Mouse (Mus musculus) lung, postnatal 0 days (tissue): ENCODE data around the gene Prss48. TPM values are rescaled to one million over a fixed set of nuclear protein-coding genes. Genes with fewer than 3 reads are reported as not detected.

ENCODE experiments used
- ATAC-seq: fragments of 200-750 bp; cut with Nextera tagmentation; 2 replicates; pipeline ENCODE4 v1.8.0; 2017; ENCODE audit warnings: moderate library complexity
- DNase-seq: peaks from one replicate; pipeline ENCODE4 v3.0.0-alpha.2; 2016; ENCODE audit warnings: low spot score
- H3K27ac ChIP-seq: fragments of 300-500 bp; sonication (generic); 2 replicates; pipeline ENCODE4 v1.5.1; 2014; ENCODE audit warnings: antibody characterized with exemption, mild to moderate bottlenecking, low read length, mixed read lengths
- H3K27me3 ChIP-seq: fragments of 300-500 bp; sonication (generic); replicated peaks from 2 replicates; pipeline ENCODE4 v1.6.1; 2014; ENCODE audit warnings: low read length, mixed read lengths; ENCODE audit not compliant: insufficient read depth
- H3K36me3 ChIP-seq: fragments of 300-500 bp; sonication (generic); 2 replicates; pipeline ENCODE4 v1.6.1; 2014; ENCODE audit warnings: low read length, mixed read lengths; ENCODE audit not compliant: insufficient read depth
- H3K4me1 ChIP-seq: fragments of 300-500 bp; sonication (generic); 2 replicates; pipeline ENCODE4 v1.6.1; 2014; ENCODE audit warnings: antibody characterized with exemption, low read depth, low read length, mixed read lengths; ENCODE audit not compliant: insufficient read depth
- H3K4me2 ChIP-seq: fragments of 300-500 bp; sonication (generic); replicated peaks from 2 replicates; pipeline ENCODE4 v1.6.1; 2014; ENCODE audit warnings: low read depth, mild to moderate bottlenecking, low read length, moderate library complexity, mixed read lengths
- H3K4me3 ChIP-seq: fragments of 300-500 bp; sonication (generic); 2 replicates; pipeline ENCODE4 v1.5.1; 2014; ENCODE audit warnings: low read depth, low read length
- H3K9ac ChIP-seq: fragments of 300-500 bp; sonication (generic); replicated peaks from 2 replicates; pipeline ENCODE4 v1.6.1; 2014; ENCODE audit warnings: low read depth, mild to moderate bottlenecking
- H3K9me3 ChIP-seq: fragments of 300-500 bp; sonication (generic); 2 replicates; pipeline ENCODE4 v1.6.1; 2016; ENCODE audit warnings: low read length, mixed read lengths
- CTCF ChIP-seq: IDR thresholded peaks from 2 replicates; pipeline ENCODE4 v1.5.1; 2016; ENCODE audit warnings: antibody characterized with exemption, mild to moderate bottlenecking
- EP300 ChIP-seq: IDR thresholded peaks from 2 replicates; pipeline ENCODE4 v1.6.1; 2016; ENCODE audit warnings: antibody characterized with exemption, mild to moderate bottlenecking, control low read depth
- WGBS: fragments of 180-500 bp; shearing (Covaris S2); extraction: QIAGEN DNeasy Blood & Tissue Kit; methylation state at CpG from one replicate; pipeline ENCODE4 v1.1.7; 2014; 5-methylcytosine and 5-hydroxymethylcytosine counted together
- polyA plus RNA-seq: library from polyadenylated mRNA; unstranded; fragments of >200 nt; fragmentation: Nextera tagmentation; extraction: Ambion mirVana; gene quantifications from 2 replicates; pipeline ENCODE4 v1.2.1, GENCODE M21; 2015

Prss48 gene
- not detected in 2 replicates for polyA plus RNA-seq

- TF ChIP-seq CTCF (peak; percentile 71), EP300 (no peak)
- H3K4me3 ChIP-seq, result no peak within 1 kb of the TSS
- peak within 1 kb of the TSS; percentile 48 for H3K27ac ChIP-seq
- H3K27me3 ChIP-seq, result no peaks in the 10 kb centered on the region
- ATAC-seq (peak; percentile 62), DNase-seq (peak; percentile 29)
- 69% methylated on average over 17 of the region's 17 CpGs for WGBS
- no peaks in the 10 kb centered on the region; the same call in 1 of the 2 replicates for H3K4me1 ChIP-seq
- no peaks in the 10 kb centered on the region for H3K9me3 ChIP-seq
- no peak within 1 kb of the TSS for H3K9ac ChIP-seq
- no peaks in the 10 kb centered on the region for H3K36me3 ChIP-seq
- H3K4me2 ChIP-seq, result no peak within 1 kb of the TSS
Observed at GRCm38 (mm10) chr3:86002423-86002822, at the start of gene Prss48. Prss48 (minus strand) TSS chr3:86002491.

GRCm38 (mm10) chr3:86049041-86049440, 46.8 kb upstream of the Prss48 start:
- DNase-seq (no peak), ATAC-seq (no peak)
- WGBS, result 79% methylated on average over 2 of the region's 2 CpGs
- H3K36me3 ChIP-seq, result peaks cover 16% of the 10 kb centered on the region; the same call in 1 of the 2 replicates
- H3K9me3 ChIP-seq, result no peaks in the 10 kb centered on the region
- no peak overlapping the region for H3K4me2 ChIP-seq
- H3K4me1 ChIP-seq, result no peaks in the 10 kb centered on the region
- H3K9ac ChIP-seq, result no peak overlapping the region
- TF ChIP-seq EP300, result no peak
- no peak for TF ChIP-seq CTCF
- H3K4me3 ChIP-seq, result no peak overlapping the region
- no peak overlapping the region for H3K27ac ChIP-seq
- H3K27me3 ChIP-seq, result no peaks in the 10 kb centered on the region

DNA sequence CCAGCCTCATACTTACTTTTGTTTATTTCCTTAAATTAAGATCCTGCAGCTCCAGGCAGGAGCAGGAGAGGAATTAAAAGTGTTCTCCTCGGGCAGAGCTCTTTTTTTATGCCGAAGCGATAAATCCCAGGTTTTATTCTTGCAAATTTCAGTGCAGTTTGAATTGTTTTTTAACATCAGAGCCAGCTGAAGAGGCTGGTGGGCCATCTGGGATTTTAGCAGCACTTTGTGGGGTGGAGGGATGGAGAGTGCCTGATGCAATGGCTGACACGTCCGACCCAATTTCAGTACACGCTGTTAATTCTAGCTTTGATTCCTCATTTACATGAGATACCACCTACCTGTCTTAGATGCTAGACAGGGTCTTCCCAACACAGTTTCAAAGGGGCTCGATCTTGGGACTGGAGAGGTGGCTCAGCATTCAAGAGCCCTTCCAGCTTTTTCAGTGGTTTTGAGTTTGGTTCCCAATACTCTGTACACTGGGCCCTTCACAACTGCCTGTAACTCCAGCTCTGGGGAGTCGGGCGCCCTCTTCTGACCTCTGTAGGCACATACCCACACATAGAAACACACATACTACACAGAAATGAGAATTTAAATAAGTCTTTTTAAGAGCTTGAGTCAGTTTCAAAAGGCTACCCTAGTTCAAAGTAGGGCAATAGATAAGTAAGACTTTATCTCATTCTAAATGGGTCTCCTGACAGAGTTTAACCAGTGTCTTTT, 45.6 kb upstream of the Prss48 start:
- no peak for ATAC-seq
- no peak overlapping the region for H3K27ac ChIP-seq
- H3K4me3 ChIP-seq, result no peak overlapping the region
- no peaks in the 10 kb centered on the region for H3K27me3 ChIP-seq
- no peak for DNase-seq
- TF ChIP-seq CTCF (no peak), EP300 (no peak)
- no peak overlapping the region for H3K4me2 ChIP-seq
- H3K9ac ChIP-seq, result no peak overlapping the region
- WGBS, result 95% methylated on average over 9 of the region's 9 CpGs
- no peaks in the 10 kb centered on the region for H3K9me3 ChIP-seq
- H3K4me1 ChIP-seq, result no peaks in the 10 kb centered on the region
- H3K36me3 ChIP-seq, result peaks cover 16% of the 10 kb centered on the region; the same call in 1 of the 2 replicates

- Histone ChIP-seq H3K27me3 (no peaks in the 10 kb centered on the region), H3K4me2 (peak overlapping the region; percentile 44), H3K9me3 (no peaks in the 10 kb centered on the region), H3K27ac (peak overlapping the region; percentile 71), H3K4me3 (peak overlapping the region; percentile 17; the same call in 1 of the 2 replicates), H3K9ac (no peak overlapping the region), H3K4me1 (peaks cover 10% of the 10 kb centered on the region; the same call in 1 of the 2 replicates), H3K36me3 (no peaks in the 10 kb centered on the region)
- DNase-seq (peak; percentile 86), ATAC-seq (peak; percentile 85)
- 53% methylated on average over 14 of the region's 14 CpGs for whole genome bisulfite sequencing
- TF ChIP-seq CTCF, result no peak
Observed at GRCm38 (mm10) chr3:86040286-86041201, 38.3 kb upstream of the Prss48 start.

- TF ChIP-seq EP300, result no peak
- TF ChIP-seq CTCF, result no peak
- H3K9ac ChIP-seq, result no peak overlapping the region
Observed at GRCm38 (mm10) chr3:86038648-86039047, 36.4 kb upstream of the Prss48 start.

GRCm38 (mm10) chr3:86037926-86038484, 35.7 kb upstream of the Prss48 start:
- Histone ChIP-seq H3K4me1 (peaks cover 10% of the 10 kb centered on the region; the same call in 1 of the 2 replicates), H3K4me3 (no peak overlapping the region), H3K9me3 (no peaks in the 10 kb centered on the region), H3K27me3 (no peaks in the 10 kb centered on the region), H3K36me3 (no peaks in the 10 kb centered on the region), H3K9ac (no peak overlapping the region), H3K27ac (peak overlapping the region; percentile 81; the same call in 1 of the 2 replicates), H3K4me2 (no peak overlapping the region)
- WGBS, result 42% methylated on average over 9 of the region's 9 CpGs
- peak; percentile 65 for DNase-seq
- peak; percentile 21; the same call in 1 of the 2 replicates for TF ChIP-seq EP300
- no peak for TF ChIP-seq CTCF
- ATAC-seq, result peak; percentile 14; the same call in 1 of the 2 replicates

More at GRCm38 (mm10) chr3:86038648-86039047, 36.4 kb upstream of the Prss48 start:
- 30% methylated on average over 3 of the region's 3 CpGs for WGBS
- ATAC-seq, result peak; percentile 72
- H3K4me1 ChIP-seq, result peaks cover 10% of the 10 kb centered on the region; the same call in 1 of the 2 replicates
- peak; percentile 71 for DNase-seq
- H3K27me3 ChIP-seq, result no peaks in the 10 kb centered on the region
- no peaks in the 10 kb centered on the region for H3K9me3 ChIP-seq
- H3K27ac ChIP-seq, result peak overlapping the region; percentile 81
- H3K4me3 ChIP-seq, result 0 out of 2 replicates have a peak overlapping the region, but pooled peaks have one; percentile 17
- no peaks in the 10 kb centered on the region for H3K36me3 ChIP-seq
- H3K4me2 ChIP-seq, result peak overlapping the region; percentile 20; the same call in 1 of the 2 replicates
